Mouse (Mus musculus) WW6 (cell line): Measurements from ENCODE around the gene Pigr.

Experiments used
- DNase-seq: peaks from one replicate; pipeline ENCODE4 v3.0.0-alpha.2; 2013; ENCODE audit warnings: low read depth, low spot score

The Pigr gene

DNA sequence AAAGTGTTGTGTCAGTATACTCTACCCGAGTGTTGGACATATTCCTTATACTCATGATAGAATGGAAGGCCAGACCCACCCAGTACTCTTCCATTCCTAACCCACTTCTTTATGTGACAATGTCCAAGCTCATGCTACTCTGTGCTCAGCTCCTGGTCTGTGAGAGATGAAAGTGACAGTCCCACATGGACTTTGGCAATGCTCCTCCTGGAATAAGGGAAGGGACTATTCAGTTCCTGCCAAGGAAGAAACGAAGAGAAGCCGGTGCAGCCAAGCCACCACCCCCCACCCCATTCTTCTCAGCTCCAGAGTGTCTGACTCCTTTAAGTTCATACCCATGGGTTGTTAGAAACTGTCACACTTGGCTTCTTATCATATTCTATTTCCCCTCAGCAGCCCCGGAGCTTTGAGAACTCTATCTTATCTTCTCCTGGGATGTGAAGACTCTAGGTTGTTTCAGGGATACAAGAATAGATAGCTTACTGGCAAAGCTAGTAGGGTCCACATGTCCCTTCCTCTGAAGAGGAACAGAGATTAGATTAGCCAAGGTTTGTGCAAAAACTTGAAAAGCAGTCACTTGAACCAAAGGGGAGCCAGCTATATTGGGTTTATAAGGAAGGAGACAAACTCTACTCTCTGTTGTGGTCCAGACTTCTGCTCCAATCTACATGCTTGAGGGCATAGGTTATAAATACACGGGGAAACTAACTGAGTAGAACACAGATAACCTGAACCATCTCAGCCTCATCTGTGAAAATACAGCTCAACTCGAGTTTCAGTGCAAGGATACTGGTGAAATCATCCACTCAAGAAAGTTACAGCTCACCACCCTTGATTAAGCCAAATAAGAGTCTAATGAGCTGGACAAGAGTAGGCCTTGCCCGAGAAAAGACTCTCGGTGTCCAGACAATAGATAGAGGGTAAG, 3.7 kb downstream of the Pigr start:
- DNase-seq, result no peak

DNA sequence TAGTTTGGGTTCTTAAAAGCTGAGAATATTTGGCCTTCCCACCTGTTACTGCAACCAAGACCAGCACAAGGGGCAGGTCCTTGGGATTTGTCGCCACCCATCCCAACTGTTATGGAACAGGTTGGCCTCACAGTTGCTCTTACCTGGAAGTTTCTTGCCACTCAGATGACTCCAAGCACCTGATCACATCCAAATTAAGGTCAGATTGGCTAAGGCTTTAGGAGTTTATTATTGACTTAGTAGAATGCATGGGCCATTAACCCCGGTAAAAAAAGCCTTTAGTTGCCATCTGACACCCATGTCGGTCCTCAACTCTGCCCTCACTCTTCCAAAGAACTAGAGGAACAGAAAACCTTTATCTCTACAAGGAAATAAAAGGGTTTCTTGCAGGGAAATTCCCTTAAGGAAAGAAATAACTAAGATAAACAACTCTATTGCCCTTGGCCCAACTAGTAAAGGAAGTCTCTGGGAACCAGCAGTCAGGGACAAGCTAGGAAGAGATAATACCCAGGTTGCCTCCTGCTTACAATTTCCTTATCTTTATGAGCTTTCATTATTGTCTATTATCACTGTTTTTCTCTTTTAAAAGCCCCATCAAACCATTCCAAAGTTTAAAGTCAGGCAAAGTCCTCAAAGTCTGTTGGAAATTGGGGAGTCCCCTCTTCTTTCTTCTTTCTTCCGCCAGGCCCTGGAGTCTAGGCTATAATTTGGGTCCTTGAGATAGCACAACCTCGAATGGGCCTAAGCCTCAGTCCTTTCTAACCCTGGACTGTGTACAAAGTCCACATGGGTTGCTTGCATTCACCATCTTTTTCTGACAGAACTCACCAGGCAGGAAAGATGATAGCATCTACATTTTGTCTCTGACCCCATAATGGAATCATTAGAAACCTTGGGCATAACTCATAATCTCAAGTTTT, 6.0 kb downstream of the Pigr start:
- DNase-seq, result no peak

DNA sequence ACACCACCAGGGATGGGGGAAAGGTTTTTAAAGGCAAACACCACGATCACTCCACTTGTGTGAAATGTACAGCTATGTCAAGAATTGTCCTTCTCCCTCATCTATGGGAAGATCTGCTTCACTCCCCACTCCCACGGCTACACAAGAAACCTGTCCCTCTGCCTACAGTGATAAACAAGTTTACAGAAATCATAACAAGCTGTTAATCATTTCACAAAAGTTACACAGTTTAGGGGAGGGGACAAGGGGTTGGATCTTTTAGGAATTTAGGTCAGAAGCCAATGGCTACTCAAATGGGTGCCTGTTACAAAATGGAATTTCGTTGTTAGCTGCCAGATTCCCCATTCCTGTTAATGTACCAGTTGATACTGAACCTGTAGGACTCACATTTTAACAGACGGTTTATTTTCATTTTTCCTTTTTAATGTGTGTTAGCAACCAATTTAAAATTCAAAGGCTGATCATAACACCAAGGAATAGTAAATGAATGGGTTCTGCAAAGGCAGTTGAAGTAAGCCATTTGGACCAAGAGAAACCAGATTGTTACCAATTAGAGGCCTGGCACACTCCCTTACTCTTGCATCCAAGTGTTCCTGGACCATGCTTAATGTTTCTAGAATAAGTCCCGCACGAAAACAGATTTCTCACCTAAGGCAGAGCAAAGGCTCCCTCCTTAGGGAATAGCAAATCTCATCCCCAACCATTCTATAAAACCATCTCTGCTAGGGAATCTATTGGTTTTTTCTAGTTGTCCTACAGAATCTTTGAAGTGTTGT, 8.9 kb downstream of the Pigr start:
- DNase-seq, result no peak

DNA sequence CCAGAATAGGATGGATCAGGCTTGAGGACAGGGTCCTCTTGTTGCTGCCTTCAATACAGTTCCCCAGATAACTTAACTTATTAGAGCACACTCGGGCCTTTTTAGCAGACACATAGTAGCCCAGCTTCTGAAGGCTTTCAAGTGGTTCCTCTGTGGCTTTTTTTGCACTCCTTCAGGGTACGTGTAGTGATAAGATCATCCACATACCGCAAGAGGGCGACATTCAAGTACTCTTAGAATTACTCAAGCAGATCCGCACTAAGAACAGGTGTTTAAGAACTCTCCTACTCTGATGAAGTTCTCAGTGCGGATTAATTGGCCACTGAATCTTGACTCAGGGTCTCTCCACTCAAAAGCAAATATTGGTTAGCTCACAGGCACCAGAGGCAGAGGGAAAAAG, 11.8 kb downstream of the Pigr start:
- DNase-seq, result no peak

DNA sequence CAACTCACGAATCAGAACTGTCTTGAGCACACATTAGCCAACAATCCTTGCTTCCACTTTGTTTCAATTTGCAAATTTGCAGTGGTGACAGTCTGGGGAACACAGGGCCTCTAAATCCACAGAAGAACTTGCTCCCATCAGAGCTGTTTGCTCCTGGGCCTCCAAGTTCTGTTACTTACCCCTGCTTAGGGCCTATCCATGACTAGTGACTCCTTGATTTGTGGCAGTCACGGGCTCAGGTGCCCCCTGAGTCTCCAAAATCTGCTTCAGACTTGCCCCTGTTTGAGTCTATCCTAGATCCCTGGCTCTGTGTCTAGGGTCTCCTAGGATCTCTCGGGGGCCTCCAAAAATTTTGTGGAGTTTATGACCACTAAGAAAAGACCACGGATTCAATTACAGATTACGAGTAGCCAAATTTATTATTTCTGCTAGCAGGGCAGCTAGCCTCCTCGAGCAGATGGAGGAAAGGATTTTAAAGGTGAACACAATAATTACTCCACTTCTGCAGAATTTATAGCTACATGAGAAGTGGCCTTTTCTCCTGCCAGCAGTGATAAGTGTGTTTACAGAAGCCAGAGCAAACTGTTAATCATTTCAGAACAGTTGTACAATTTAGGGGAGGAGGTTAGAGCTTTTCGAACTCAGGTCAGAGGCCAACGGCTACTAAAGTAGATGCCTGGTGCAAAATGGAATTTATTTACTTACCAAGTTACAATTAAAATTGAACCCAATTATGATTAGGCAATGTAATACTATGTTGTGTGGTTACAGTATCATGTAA, 14.3 kb downstream of the Pigr start:
- no peak for DNase-seq

DNA sequence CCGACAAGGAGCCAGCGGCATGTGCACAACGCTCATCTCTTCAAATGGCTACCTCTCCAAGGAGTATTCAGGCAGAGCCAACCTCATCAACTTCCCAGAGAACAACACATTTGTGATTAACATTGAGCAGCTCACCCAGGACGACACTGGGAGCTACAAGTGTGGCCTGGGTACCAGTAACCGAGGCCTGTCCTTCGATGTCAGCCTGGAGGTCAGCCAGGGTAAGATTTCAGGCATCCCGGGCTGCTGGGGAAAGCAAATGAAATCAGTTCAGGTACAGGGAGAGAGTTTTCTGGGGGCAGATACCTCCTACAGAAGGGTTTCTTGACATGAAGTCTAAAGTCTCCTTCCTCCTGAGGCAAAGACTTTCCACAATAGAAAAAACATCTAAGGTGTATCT, 15.1 kb downstream of the Pigr start:
- no peak for DNase-seq

DNA sequence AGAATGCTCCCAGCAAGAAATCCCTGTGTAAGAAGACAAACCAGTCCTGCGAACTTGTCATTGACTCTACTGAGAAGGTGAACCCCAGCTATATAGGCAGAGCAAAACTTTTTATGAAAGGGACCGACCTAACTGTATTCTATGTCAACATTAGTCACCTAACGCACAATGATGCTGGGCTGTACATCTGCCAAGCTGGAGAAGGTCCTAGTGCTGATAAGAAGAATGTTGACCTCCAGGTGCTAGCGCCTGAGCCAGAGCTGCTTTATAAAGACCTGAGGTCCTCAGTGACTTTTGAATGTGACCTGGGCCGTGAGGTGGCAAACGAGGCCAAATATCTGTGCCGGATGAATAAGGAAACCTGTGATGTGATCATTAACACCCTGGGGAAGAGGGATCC, 18.0 kb downstream of the Pigr start:
- no peak for DNase-seq

DNA sequence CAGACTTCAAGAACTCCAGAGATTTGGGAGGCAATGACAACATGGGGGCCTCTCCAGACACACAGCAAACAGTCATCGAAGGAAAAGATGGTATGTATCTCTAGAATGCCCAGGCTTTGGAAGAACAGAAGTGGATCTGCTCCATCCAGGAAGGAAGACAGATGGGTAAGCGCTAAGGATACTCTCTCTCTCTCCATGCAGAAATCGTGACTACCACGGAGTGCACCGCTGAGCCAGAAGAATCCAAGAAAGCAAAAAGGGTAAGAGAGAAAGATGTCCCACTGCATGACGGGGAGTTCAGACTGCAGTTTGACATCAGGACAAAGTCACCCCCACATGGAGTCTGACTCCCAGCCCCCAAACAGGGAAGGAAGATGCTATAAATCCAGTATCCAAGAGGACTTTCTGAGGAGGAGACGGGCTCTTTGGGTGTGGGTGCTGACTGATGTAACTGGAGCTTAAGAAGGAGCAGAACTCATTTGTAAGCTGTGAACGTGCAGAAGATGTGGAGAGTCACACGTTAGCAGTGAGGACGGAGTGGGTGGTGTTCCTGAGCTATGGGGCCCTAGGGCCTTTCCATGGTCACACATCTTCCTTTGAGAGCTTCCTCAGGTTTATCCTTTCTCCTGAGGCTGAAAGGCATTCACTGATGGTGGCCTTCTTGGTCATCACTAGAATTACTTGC, 23.2 kb downstream of the Pigr start:
- no peak for DNase-seq

DNA sequence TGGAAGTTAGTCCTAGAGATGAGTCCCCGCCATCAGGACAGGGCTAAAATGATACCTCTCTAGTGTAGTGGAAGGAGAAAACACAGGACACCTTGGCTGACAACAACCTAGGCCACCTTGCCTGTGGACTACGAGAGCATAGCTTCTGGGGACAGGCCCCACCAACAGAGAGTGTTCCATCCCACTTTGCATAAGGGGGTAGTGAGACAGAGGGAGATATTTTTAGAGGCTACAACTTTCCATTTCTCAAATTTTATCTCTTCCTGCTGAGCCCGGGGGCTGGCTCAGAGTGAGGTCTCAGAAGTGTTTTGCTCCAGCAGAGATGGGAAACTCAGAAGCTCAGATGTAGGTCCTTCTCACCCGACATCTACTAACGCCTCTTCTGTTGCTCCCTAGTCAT, 23.9 kb downstream of the Pigr start:
- no peak for DNase-seq

DNA sequence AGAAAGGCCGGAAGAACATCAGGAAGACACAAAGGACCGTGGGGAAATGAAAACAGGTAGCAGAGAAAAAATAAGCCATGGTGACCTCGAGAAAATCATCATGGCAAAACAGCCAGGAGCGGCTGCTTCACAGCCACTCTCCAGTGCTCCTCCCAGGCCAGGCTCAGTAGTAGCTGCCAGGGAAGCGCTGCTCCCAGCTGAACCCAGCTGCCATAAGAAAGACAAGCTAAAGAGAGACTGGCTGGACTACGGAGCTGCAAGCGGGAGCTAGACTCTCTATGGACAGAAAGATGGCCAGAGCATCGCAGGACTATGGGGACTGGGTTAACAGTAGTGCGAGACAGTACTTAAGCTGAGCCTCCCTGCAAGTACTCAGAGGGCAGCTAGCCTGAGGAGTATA, 28.3 kb downstream of the Pigr start:
- DNase-seq, result no peak

DNA sequence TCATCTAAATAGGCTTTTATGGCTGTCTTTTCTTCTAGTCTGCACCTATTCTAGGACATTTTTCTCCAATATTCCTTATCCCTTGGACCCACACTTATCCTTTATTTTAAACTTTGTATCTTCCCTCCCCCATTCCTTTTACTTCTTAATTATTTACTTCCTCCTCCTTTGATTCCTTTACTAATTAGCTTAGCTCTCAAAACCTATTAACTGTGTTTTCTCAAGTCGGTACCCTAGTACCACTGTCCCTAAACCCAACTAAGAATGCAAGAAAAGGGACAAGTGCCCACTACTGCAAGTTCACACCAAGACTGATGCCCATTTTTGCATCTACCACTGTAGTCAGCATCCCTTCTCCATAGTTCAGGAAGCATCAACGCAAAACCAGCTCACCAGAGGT, 29.2 kb downstream of the Pigr start:
- no peak for DNase-seq

DNA sequence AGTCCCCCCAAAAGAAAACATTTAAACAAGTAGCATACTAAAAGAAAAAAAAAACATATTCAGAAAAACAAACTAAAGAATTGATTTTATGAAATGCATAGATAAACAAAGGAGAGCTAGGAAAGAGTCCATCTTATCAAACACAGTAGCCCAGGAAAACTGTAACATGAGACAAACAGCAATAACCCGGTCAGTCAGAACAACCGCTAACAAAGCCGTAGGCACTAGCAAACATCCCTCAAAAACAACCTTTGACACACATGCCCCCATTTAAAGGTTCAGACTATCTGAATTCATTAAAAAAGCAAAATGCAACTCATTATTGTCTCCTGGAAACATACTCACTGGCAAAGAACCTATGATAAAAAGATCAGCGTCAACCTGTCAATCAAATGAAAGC, 31.0 kb downstream of the Pigr start:
- no peak for DNase-seq

DNA sequence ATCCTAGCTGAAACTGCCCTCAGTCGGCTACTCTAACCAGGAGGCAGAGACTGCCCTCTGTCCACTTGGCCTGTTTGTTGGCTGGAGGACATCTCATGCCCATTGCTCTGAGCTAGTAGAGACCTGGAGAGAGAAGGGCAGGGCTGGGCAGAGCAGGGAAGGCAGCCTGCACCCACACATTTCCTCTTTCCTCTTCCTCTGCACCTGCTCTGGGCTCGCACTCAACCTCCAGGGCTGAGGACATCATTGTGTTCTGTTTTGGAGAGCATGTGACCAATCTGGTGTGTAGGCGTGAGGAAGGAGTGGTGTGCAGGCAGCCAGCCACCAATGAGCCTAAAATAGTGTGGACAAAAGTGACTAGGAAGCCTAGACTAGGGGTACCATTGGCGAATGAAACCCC, 37.8 kb downstream of the Pigr start:
- DNase-seq, result no peak

DNA sequence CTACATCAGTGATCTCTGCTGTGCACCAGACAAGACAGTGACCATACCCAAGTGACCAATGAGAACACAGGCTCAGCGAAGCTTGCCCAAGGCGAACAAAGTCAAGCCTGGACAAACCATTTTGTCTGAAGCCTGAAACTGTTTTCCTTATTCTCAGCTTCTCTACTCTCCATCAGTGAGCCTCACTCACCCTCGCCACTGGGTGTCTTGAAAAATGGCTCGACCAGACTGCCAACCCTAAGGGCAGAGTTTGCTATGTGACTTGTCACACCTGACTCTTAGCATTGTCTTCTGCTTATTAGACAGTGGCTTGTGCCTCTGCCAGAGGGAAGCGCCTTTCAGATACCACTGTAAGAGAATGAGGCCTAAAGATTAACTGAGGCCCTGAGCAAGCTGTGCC, 38.3 kb downstream of the Pigr start:
- DNase-seq, result no peak

DNA sequence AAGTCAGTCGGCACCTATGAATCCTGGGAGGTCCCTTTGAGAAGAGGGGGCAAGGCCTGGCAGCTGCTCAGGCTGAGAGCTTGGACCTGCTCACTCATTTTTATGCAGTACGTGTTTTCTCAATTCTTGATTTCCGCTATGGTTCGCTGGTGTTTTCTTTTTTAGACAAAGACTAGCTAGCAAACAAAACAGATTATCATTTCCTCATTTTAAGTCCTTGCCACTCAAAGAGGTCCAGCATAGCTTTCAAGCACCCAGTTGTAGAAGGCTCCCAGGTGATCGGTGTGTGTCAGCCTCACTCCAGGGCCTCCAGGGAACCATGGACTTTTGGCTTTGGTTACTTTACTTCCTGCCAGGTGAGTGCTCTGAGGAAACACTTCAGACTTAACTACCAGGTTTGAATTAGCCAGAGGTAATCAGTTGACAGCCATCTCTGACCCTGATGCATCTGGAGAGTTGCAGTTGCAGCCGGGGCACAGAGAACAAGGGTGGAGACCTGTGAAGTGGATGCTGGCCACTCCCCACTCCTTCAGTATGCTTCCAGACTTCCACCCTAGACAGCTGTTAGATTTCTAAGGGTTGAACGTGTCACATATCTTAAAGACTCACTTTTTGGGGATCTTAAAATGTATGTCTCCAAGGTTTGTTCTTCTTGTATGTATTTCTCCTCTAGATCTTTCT, 39.2 kb downstream of the Pigr start, which contains the start of gene Fcmr:
TSS of gene Fcmr (plus strand) at position 129 of the 681 bp plus-strand sequence.
- no peak for DNase-seq

DNA sequence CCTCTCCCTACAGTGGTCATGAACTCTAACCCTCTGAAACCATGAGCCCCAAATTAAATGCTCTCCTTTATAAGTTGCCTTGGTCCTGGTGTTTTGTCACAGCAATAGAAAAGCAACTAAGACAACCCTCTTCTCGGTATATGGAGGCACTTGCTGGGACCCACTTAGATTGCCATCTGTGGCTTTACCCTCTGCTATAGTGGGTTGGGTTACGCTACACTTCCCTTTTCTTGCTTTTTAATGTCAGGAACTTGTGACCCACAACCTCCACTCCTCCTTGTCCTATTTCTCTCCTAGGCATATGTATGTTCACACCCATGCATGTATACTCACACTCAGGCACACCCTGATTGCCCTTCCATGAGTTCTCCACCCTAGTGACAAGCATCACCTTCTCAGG, 46.4 kb downstream of the Pigr start:
- DNase-seq, result no peak

DNA sequence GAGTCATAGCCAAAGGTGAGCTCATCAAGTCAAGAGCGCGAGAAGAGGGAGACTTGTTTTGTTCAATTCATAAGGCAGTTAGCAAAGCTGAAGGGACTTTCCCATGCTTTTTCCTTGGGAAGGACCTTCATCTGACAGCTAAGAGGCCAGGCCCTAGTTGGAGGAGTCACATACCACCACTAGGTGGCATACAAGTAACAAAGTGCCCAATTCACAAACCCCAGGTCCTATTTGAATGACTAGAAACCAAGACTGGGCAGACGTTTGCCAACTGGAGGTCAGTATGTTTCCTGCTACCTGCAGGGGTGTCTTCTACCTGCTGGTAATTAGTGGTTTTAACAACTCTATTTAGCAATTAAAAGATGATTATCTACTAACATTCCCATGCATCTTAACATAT, 48.7 kb downstream of the Pigr start:
- DNase-seq, result no peak

DNA sequence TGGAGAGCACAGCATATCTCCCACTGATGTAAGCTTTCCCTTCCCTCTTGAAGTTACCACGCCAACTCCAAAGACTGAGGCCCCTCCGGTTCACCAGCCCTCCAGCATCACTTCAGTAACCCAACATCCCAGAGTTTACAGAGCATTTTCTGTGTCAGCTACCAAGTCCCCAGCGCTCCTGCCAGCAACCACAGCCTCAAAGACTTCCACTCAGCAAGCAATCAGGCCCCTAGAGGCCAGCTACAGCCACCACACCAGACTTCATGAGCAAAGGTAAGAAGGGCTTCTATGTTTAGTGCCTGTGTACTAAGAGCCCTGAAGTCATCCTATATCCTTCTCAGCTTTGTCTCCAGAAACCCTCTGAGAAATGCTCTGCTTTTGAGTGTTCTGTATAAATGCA, 49.4 kb downstream of the Pigr start:
- DNase-seq, result no peak

DNA sequence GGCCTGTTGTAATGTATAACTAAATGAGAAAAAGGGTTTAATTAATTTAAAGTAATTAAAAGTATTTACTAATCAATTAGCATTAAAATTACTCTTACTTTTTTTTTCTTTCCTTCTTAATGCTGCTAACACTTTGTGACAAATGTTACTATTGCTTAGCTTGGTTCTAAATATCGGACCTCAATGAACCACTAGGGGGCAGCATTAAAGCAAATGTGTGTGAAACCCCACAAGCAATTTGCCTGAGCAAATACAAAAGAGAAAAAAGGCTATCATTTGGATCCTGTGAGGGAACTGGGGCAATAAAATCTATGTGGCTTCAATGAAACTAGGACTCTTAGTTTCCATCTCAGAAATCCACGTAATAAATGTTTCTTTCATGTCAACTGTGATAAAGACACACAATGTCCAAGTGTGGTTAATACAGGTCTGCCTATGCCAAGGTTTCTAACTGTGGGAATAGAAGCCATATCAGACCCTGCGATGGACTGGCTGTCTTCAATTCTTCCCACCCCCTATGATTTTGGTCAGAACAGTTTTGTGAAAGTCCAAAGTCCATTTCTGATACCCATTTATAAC, 50.5 kb downstream of the Pigr start:
- DNase-seq, result no peak
